Mouse (Mus musculus) left cerebral cortex, adult 8-10 months (tissue): ENCODE data around the gene Ampd1. TPM values are rescaled to one million over a fixed set of nuclear protein-coding genes. Genes with fewer than 3 reads are reported as not detected.
A peak's percentile ranks its signal among the peaks of the same experiment; 100 is the strongest.

Source experiments
- DNase-seq, 2 experiments: peaks; one replicate each; pipeline ENCODE4 v3.0.0; 2022; ENCODE audit warnings: low spot score in 2 of 2
- total RNA-seq, 4 experiments: library from RNA; stranded (reverse); gene quantifications; 2 replicates each; pipeline ENCODE4 v1.2.4; 2022

Ampd1 gene
- total RNA-seq, 4 experiments from 2014 or later: 0.23 to 0.54 TPM; not detected in 2

GRCm38 (mm10) chr3:103102454-103103390 lies 28.9 kb downstream of the Ampd1 start, which contains the start of gene Dennd2c:
Dennd2c (plus strand) TSS chr3:103102604.
- peak; percentile 31 to 38 for DNase-seq

- no peak for DNase-seq
Measured at GRCm38 (mm10) chr3:103107565-103108240, 33.9 kb downstream of the Ampd1 start.

- DNase-seq: no peak
Measured at GRCm38 (mm10) chr3:103112216-103112615, 38.4 kb downstream of the Ampd1 start.

- DNase-seq: no peak
Measured at GRCm38 (mm10) chr3:103123636-103124035, 49.8 kb downstream of the Ampd1 start.

GRCm38 (mm10) chr3:103126138-103126537 lies 52.3 kb downstream of the Ampd1 start:
- no peak for DNase-seq

GRCm38 (mm10) chr3:103127177-103127576 lies 53.4 kb downstream of the Ampd1 start:
- DNase-seq: no peak

GRCm38 (mm10) chr3:103127721-103128120 lies 53.9 kb downstream of the Ampd1 start:
- no peak for DNase-seq

GRCm38 (mm10) chr3:103128251-103128650 lies 54.4 kb downstream of the Ampd1 start:
- DNase-seq: no peak

GRCm38 (mm10) chr3:103129367-103130159 lies 55.7 kb downstream of the Ampd1 start:
- DNase-seq: no peak

- no peak for DNase-seq
Measured at GRCm38 (mm10) chr3:103130236-103130751, 56.5 kb downstream of the Ampd1 start.

- no peak for DNase-seq
Measured at GRCm38 (mm10) chr3:103133098-103133497, 59.3 kb downstream of the Ampd1 start.

- DNase-seq: no peak
Measured at GRCm38 (mm10) chr3:103136414-103137077, 62.7 kb downstream of the Ampd1 start.

- no peak for DNase-seq
Measured at GRCm38 (mm10) chr3:103139047-103139446, 65.2 kb downstream of the Ampd1 start.

- DNase-seq: peak in 1 of 2 experiments; percentile 4
Measured at GRCm38 (mm10) chr3:103140095-103140838, 66.5 kb downstream of the Ampd1 start.

GRCm38 (mm10) chr3:103141287-103141686 lies 67.5 kb downstream of the Ampd1 start:
- no peak for DNase-seq

GRCm38 (mm10) chr3:103142366-103142765 lies 68.6 kb downstream of the Ampd1 start:
- no peak for DNase-seq

GRCm38 (mm10) chr3:103145336-103145735 lies 71.5 kb downstream of the Ampd1 start:
- no peak for DNase-seq

- DNase-seq: no peak
Measured at GRCm38 (mm10) chr3:103145791-103146190, 72.0 kb downstream of the Ampd1 start.

- DNase-seq: no peak
Measured at GRCm38 (mm10) chr3:103146330-103147166, 72.7 kb downstream of the Ampd1 start.
